Mouse (Mus musculus) heart, postnatal 0 days (tissue): ENCODE results near the gene Vcpkmt. TPM values are rescaled to one million over a fixed set of nuclear protein-coding genes. Genes with fewer than 3 reads are reported as not detected.
A peak's percentile ranks its signal among the peaks of the same experiment; 100 is the strongest.

ENCODE experiments used
- ATAC-seq: fragments of 200-750 bp; cut with Nextera tagmentation; 2 replicates; pipeline ENCODE4 v1.8.0; 2017; ENCODE audit warnings: low read depth, moderate number of reproducible peaks, moderate library complexity; ENCODE audit not compliant: insufficient read depth
- DNase-seq: peaks from one replicate; pipeline ENCODE4 v3.0.0-alpha.2; 2016; ENCODE audit warnings: low spot score
- H3K27ac ChIP-seq: fragments of 300-500 bp; sonication (generic); 2 replicates; pipeline ENCODE4 v1.5.1; 2014; ENCODE audit warnings: low read depth, mild to moderate bottlenecking
- H3K27me3 ChIP-seq: fragments of 300-500 bp; sonication (generic); 2 replicates; pipeline ENCODE4 v1.6.1; 2014; ENCODE audit warnings: low read length, mixed read lengths; ENCODE audit not compliant: control insufficient read depth, insufficient read depth
- H3K36me3 ChIP-seq: fragments of 300-500 bp; sonication (generic); replicated peaks from 2 replicates; pipeline ENCODE4 v1.6.1; 2014; ENCODE audit warnings: low read length, mixed read lengths; ENCODE audit not compliant: control insufficient read depth, insufficient read depth
- H3K4me1 ChIP-seq: fragments of 300-500 bp; sonication (generic); 2 replicates; pipeline ENCODE4 v1.6.1; 2014; ENCODE audit warnings: antibody characterized with exemption; ENCODE audit not compliant: control insufficient read depth, insufficient read depth
- H3K4me2 ChIP-seq: fragments of 300-500 bp; sonication (generic); 2 replicates; pipeline ENCODE4 v1.6.1; 2014; ENCODE audit warnings: low read depth, mild to moderate bottlenecking, low read length, moderate library complexity
- H3K4me3 ChIP-seq: fragments of 300-500 bp; sonication (generic); 2 replicates; pipeline ENCODE4 v1.5.1; 2014; ENCODE audit warnings: low read depth, low read length
- H3K9ac ChIP-seq: fragments of 300-500 bp; sonication (generic); replicated peaks from 2 replicates; pipeline ENCODE4 v1.6.1; 2014; ENCODE audit warnings: low read depth, low read length, mixed read lengths
- H3K9me3 ChIP-seq: fragments of 300-500 bp; sonication (generic); replicated peaks from 2 replicates; pipeline ENCODE4 v1.6.1; 2016; ENCODE audit warnings: low read length; ENCODE audit not compliant: control insufficient read depth
- CTCF ChIP-seq: IDR thresholded peaks from 2 replicates; pipeline ENCODE4 v1.5.1; 2016; ENCODE audit warnings: antibody characterized with exemption, control low read depth, low read depth
- EP300 ChIP-seq: IDR thresholded peaks from 2 replicates; pipeline ENCODE4 v1.6.1; 2016; ENCODE audit warnings: antibody characterized with exemption, low read depth
- WGBS: fragments of 180-500 bp; shearing (Covaris S2); extraction: QIAGEN DNeasy Blood & Tissue Kit; methylation state at CpG from one replicate; pipeline ENCODE4 v1.1.7; 2014; 5-methylcytosine and 5-hydroxymethylcytosine counted together
- polyA plus RNA-seq: library from polyadenylated mRNA; unstranded; fragments of >200 nt; fragmentation: Nextera tagmentation; extraction: Ambion mirVana; gene quantifications from 2 replicates; pipeline ENCODE4 v1.2.1, GENCODE M21; 2015
- total RNA-seq: library from RNA; depleted of rRNA; stranded (reverse); fragments of >200 nt; gene quantifications from 2 replicates; pipeline ENCODE4 v1.2.3, GENCODE M21; 2014; ENCODE audit warnings: low replicate concordance

Vcpkmt gene
- total and polyA plus RNA-seq, 2 experiments from 2014 or later: 9.2 to 10.6 TPM

DNA sequence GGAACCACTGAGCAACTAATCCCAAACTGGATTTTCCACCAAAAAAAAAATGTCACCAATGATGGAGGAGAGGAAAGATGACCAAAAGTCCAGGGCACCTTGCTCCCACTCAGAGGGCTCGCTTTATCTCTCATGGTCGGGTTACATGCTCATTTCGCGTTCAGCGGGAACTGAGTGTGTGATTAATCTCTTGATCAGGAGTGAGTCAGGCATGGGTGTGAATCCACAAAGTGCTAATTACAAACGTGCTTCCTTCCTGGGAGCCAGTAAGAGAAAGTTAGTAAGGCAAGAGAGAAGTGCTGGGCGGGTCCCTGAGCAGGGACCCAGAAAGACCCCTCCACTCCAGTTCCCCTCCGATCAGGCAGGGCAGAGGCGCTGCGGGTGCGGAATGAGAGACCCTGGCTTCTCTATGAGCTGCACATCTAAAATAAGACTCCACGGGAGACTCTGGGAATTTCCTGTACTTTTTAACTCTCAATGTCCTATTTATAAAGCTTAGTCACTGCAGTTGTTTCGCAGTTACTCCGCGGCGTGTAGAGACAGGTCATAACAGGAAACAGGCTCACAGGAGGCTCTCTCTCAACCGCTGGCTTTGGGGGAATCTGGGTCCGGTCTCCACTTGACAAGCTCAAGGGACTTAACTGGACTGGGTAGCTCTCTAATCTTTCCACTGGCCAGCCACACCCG lies 45.0 kb downstream of the Vcpkmt start:
- 1% methylated on average over 19 of the region's 19 CpGs for WGBS
- Histone ChIP-seq H3K4me3 (peak overlapping the region; percentile 29), H3K27ac (peak overlapping the region; percentile 89), H3K9ac (peak overlapping the region; percentile 52), H3K27me3 (no peaks in the 10 kb centered on the region), H3K4me2 (peak overlapping the region; percentile 61), H3K4me1 (peaks cover 22% of the 10 kb centered on the region), H3K9me3 (no peaks in the 10 kb centered on the region), H3K36me3 (no peaks in the 10 kb centered on the region)
- ATAC-seq (peak; percentile 87), DNase-seq (peak; percentile 94)
- no peak for TF ChIP-seq CTCF
- TF ChIP-seq EP300: no peak; the same call in 1 of the 2 replicates

DNA sequence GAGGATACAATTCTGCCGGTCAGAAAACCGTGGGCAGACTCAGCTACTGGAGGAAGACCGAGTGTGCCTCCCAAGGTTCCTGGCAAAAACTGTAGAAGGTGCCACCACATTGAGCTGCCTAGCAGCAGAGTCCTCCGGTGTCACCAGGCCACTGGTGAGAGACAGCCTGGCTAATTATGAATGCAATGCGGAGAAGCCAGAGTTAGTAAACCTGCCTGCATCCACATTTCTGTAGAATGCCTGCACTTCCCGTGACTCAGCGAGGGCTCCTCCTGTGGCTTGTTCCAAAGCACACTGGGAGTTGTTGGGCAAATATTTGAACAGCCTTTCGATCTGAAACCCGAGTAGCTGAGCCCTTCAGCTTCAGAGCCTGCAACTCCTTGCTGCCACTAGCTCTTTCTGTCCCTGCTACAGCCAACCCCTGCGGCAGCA lies 45.6 kb downstream of the Vcpkmt start:
- Histone ChIP-seq H3K9ac (peak overlapping the region; percentile 52), H3K9me3 (no peaks in the 10 kb centered on the region), H3K27ac (peak overlapping the region; percentile 89), H3K4me2 (peak overlapping the region; percentile 61), H3K36me3 (no peaks in the 10 kb centered on the region), H3K4me1 (peaks cover 24% of the 10 kb centered on the region), H3K4me3 (0 out of 2 replicates have a peak overlapping the region, but pooled peaks have one; percentile 29), H3K27me3 (no peaks in the 10 kb centered on the region)
- WGBS: 15% methylated on average over 10 of the region's 10 CpGs
- DNase-seq (peak; percentile 57), ATAC-seq (peak; percentile 29; the same call in 1 of the 2 replicates)
- TF ChIP-seq EP300: no peak
- no peak for TF ChIP-seq CTCF

DNA sequence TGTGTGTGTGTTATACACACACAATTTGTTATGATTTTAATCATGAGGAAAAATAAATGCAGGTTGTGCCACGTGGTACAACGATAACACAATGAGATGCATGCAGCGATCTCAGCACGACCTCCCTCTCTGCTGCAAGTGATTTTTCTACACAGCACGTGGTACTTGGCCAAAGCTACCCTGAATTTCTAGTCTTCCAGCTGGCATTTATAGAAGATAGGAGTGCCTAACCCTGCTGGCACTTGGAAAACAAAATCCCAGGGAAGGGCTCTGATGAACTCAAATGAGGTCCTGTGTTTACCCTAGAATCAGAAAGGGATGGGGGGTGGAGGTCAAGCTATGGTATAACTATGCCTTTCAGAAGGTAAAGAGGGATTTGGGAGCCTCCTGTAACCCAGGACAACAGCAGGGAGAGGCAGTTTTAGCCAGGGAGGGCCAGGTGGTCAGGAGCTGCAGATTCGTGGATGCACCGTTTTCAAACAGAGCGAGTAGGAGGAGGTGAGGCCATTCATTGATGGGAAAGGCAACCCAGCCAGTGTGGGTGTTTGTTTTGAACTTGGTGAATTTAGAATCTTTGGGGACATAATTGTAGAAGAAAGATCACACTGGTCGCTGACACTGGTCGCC lies 46.1 kb downstream of the Vcpkmt start:
- ATAC-seq: no peak
- DNase-seq: no peak
- no peak overlapping the region for H3K4me3 ChIP-seq
- 79% methylated on average over 10 of the region's 10 CpGs for WGBS
- peaks cover 30% of the 10 kb centered on the region for H3K4me1 ChIP-seq
- no peak overlapping the region for H3K4me2 ChIP-seq
- H3K36me3 ChIP-seq: no peaks in the 10 kb centered on the region
- TF ChIP-seq EP300 (no peak), CTCF (no peak)
- H3K27me3 ChIP-seq: no peaks in the 10 kb centered on the region
- no peaks in the 10 kb centered on the region for H3K9me3 ChIP-seq
- peak overlapping the region; percentile 89 for H3K27ac ChIP-seq
- no peak overlapping the region for H3K9ac ChIP-seq

DNA sequence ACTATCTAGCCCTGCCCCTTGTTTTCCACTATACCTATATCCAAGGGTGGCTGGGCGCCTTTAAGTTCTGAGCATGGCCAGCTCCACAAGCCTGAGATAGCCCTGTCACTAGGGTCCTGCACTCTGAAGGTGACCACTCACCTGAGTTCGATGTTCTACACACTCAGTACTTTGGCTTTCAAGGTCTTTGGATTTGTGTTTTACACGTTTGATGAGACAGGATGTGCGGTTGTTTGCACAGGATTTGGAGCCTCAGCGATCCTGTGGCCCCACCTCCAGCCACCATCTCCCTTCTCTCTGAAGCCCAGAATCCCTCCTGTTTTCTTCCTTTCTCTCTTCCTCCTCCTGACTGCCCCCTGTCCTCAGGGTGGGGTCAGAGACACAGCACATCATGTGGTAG lies 49.6 kb downstream of the Vcpkmt start:
- Histone ChIP-seq H3K27ac (no peak overlapping the region), H3K36me3 (no peaks in the 10 kb centered on the region), H3K4me2 (no peak overlapping the region), H3K9ac (no peak overlapping the region), H3K4me1 (peaks cover 21% of the 10 kb centered on the region), H3K4me3 (no peak overlapping the region), H3K27me3 (no peaks in the 10 kb centered on the region), H3K9me3 (no peaks in the 10 kb centered on the region)
- 77% methylated on average over 5 of the region's 5 CpGs for WGBS
- DNase-seq (no peak), ATAC-seq (no peak)
- TF ChIP-seq CTCF (no peak), EP300 (no peak)

DNA sequence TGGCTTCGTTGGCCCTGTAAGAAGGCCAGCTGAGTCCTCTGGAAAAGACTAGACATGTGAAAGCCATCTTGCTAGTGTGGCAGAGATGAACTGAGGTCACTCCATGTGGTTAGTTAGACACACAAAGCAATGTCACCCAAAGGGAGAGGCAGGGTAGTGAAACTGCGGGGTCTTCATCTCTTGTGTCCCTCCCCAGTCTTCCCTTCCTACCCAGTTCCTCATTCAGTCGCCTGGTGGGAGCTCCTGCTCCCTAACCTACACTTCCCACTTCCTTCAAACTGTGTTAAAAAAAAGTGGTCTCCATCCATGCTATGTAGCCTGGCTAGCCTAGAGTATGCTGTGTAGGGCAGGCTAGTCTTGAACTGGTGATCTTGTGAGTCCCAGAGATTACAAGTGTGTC lies 50.3 kb downstream of the Vcpkmt start:
- Histone ChIP-seq H3K36me3 (no peaks in the 10 kb centered on the region), H3K27ac (no peak overlapping the region), H3K9me3 (no peaks in the 10 kb centered on the region), H3K27me3 (no peaks in the 10 kb centered on the region), H3K4me1 (peaks cover 18% of the 10 kb centered on the region), H3K4me2 (no peak overlapping the region), H3K9ac (no peak overlapping the region), H3K4me3 (no peak overlapping the region)
- DNase-seq (no peak), ATAC-seq (no peak)
- 75% methylated on average over 3 of the region's 3 CpGs for WGBS
- no peak for TF ChIP-seq EP300
- no peak for TF ChIP-seq CTCF
